10 mouse cellular contexts compared by ENCODE assay signal in the genomic region with DNA sequence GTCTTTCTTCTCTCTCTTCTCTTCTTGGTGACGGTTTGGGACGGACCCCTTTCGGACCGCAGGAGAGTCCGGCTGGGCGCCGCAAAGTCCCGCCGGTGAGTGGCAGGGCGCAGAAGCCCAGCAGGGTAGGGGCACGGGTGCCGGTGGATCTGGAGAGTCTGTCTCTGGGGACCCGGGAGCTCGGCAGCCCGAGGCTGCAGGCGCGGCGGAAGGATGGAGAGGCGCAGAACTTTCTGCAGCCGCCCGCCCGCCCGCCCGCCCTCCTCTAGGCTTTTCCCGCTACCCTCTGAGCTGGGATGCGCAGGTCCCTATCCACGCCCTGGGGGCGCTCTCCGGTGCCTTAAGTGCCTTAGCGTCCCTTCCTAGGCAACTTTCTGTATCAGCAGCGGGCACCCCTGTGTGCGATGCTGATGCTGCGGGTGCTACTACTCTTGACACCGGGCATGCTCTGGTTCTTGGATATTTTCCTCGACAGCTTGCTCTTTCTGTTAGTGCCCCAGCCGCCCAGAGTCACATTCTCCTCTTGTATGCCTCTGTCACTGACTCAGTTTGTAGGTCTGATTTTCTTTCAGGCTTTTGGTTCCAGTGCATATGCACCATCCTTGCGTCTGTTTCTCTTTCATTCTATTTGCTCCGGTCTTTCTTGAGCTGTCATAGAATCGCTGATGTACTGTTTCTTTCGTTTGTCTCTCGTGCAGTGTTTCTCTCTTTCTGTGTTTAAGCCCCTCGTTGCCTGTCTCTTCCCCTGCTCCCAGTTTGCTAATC. TPM values are rescaled to one million over a fixed set of nuclear protein-coding genes. Genes with fewer than 3 reads are reported as not detected.
DNase-seq lines count a peak whose midpoint lies in the region; ATAC-seq and TF ChIP-seq lines count a peak whose summit lies in the region.
"Had no signal": no experiment of that assay in that cellular context is flagged by ENCODE, and none has a peak within 500 bp of the region (broad histone marks: within the 10 kb centered on the region; RNA-seq: fewer than 3 reads in every experiment).

No protein-coding gene starts in this region.

- peak overlapping the region; percentile 93 for H3K4me2 ChIP-seq in kidney, embryonic 15.5 days
- H3K4me2 ChIP-seq in hindbrain, embryonic 14.5 days (replicated peaks): peak overlapping the region; percentile 90
- H3K4me2 ChIP-seq in limb, embryonic 12.5 days: peak overlapping the region; percentile 94

- DNase-seq in kidney, postnatal 10 days: no peak
- DNase-seq in hindbrain, embryonic 14.5 days (ENCODE audit: low spot score): peak; percentile 55
- peak; percentile 59 for DNase-seq in right cerebral cortex, postnatal 25 days
- no peak for DNase-seq in ovary, adult 18-20 months (ENCODE audit: low spot score)
- DNase-seq in thymus, adult 2 months: no peak

- H3K27ac ChIP-seq in kidney, embryonic 15.5 days: no peak overlapping the region
- H3K27ac ChIP-seq in cortical plate, adult 2 months (ENCODE audit: insufficient read depth, low read length): peak overlapping the region; percentile 94
- H3K27ac ChIP-seq in hindbrain, embryonic 14.5 days: peak overlapping the region; percentile 84
- no peak overlapping the region for H3K27ac ChIP-seq in limb, embryonic 12.5 days
- H3K27ac ChIP-seq in thymus, adult 2 months (ENCODE audit: control insufficient read depth, insufficient read depth, low read length): no peak overlapping the region
- H3K27ac ChIP-seq: macrophage had no signal

- ATAC-seq in kidney, embryonic 15.5 days (replicated peaks; ENCODE audit: low FRiP score): peak; percentile 47
- ATAC-seq in hindbrain, embryonic 14.5 days (ENCODE audit: low FRiP score): peak; percentile 46
- peak; percentile 29; the same call in 1 of the 2 replicates for ATAC-seq in limb, embryonic 12.5 days (ENCODE audit: insufficient number of reproducible peaks, insufficient read depth, low FRiP score, low TSS enrichment, low read depth)
- ATAC-seq: Patski had no signal

- TF ChIP-seq CTCF in cortical plate, adult 2 months (IDR thresholded peaks at IDR 0.05; ENCODE audit: extremely low read depth, insufficient read depth, low read length): peak; percentile 27
- TF ChIP-seq CTCF in thymus, adult 2 months (IDR thresholded peaks at IDR 0.05; ENCODE audit: borderline replicate concordance, control insufficient read depth, extremely low read depth, insufficient read depth, low read length, poor library complexity): no peak

- H3K27me3 ChIP-seq in kidney, embryonic 15.5 days: peaks cover 51% of the 10 kb centered on the region
- H3K27me3 ChIP-seq in hindbrain, embryonic 14.5 days (ENCODE audit: control insufficient read depth, insufficient read depth, low read length): no peaks in the 10 kb centered on the region
- peaks cover 44% of the 10 kb centered on the region for H3K27me3 ChIP-seq in limb, embryonic 12.5 days
- H3K27me3 ChIP-seq in thymus, adult 2 months (ENCODE audit: control insufficient read depth, insufficient read depth, low read length): no peaks in the 10 kb centered on the region
- H3K27me3 ChIP-seq: Patski had no signal

- no peaks in the 10 kb centered on the region for H3K36me3 ChIP-seq in kidney, embryonic 15.5 days
- H3K36me3 ChIP-seq in hindbrain, embryonic 14.5 days (replicated peaks; ENCODE audit: control insufficient read depth, insufficient read depth): no peaks in the 10 kb centered on the region
- no peaks in the 10 kb centered on the region for H3K36me3 ChIP-seq in limb, embryonic 12.5 days
- no peaks in the 10 kb centered on the region for H3K36me3 ChIP-seq in thymus, adult 2 months (ENCODE audit: control insufficient read depth, insufficient read depth, low read length)

- H3K4me3 ChIP-seq in kidney, embryonic 15.5 days (replicated peaks): peak overlapping the region; percentile 53
- H3K4me3 ChIP-seq in cortical plate, adult 2 months (ENCODE audit: insufficient read depth, low read length): peak overlapping the region; percentile 95
- H3K4me3 ChIP-seq in hindbrain, embryonic 14.5 days (replicated peaks; ENCODE audit: low read length): peak overlapping the region; percentile 73
- peak overlapping the region; percentile 56 for H3K4me3 ChIP-seq in limb, embryonic 12.5 days (replicated peaks)
- H3K4me3 ChIP-seq in thymus, adult 2 months (ENCODE audit: control insufficient read depth, insufficient read depth, low read length): no peak overlapping the region

- 2% methylated on average over 32 of the region's 42 CpGs for WGBS in kidney, embryonic 15.5 days
- 1% methylated on average over 34 of the region's 42 CpGs for WGBS in hindbrain, embryonic 14.5 days
- WGBS in limb, embryonic 12.5 days: 2% methylated on average over 39 of the region's 42 CpGs
- 8% methylated on average over 41 of the region's 42 CpGs for WGBS in thymus, adult 2 months

- no peaks in the 10 kb centered on the region for H3K9me3 ChIP-seq in kidney, embryonic 15.5 days (replicated peaks)
- no peaks in the 10 kb centered on the region for H3K9me3 ChIP-seq in hindbrain, embryonic 14.5 days (ENCODE audit: control insufficient read depth, low read length)
- no peaks in the 10 kb centered on the region for H3K9me3 ChIP-seq in limb, embryonic 12.5 days

- no peak overlapping the region for H3K9ac ChIP-seq in kidney, embryonic 15.5 days
- peak overlapping the region; percentile 73 for H3K9ac ChIP-seq in hindbrain, embryonic 14.5 days
- 0 out of 2 replicates have a peak overlapping the region, but pooled peaks have one; percentile 52 for H3K9ac ChIP-seq in limb, embryonic 12.5 days (replicated peaks)

- peaks cover 18% of the 10 kb centered on the region for H3K4me1 ChIP-seq in kidney, embryonic 15.5 days
- no peaks in the 10 kb centered on the region for H3K4me1 ChIP-seq in cortical plate, adult 2 months (ENCODE audit: control insufficient read depth, insufficient read depth, low read length)
- H3K4me1 ChIP-seq in hindbrain, embryonic 14.5 days (replicated peaks; ENCODE audit: control insufficient read depth, insufficient read depth, low read length): no peaks in the 10 kb centered on the region
- H3K4me1 ChIP-seq in limb, embryonic 12.5 days (replicated peaks): peaks cover 15% of the 10 kb centered on the region
- H3K4me1 ChIP-seq in thymus, adult 2 months (replicated peaks; ENCODE audit: control insufficient read depth, insufficient read depth, low read length): no peaks in the 10 kb centered on the region

- TF ChIP-seq POLR2A in cortical plate, adult 2 months (IDR thresholded peaks at IDR 0.05; ENCODE audit: extremely low read depth, insufficient read depth, low read length): no peak
- no peak for TF ChIP-seq POLR2A in thymus, adult 2 months (IDR thresholded peaks at IDR 0.05; ENCODE audit: control insufficient read depth, extremely low read depth, insufficient read depth, low read length, poor library complexity)

RNA-seq across cellular contexts. Expression of gene Galnt13, which starts 0.8 kb away (rescaled TPM):
- polyA plus RNA-seq in kidney, embryonic 15.5 days (2015; fragmentation: Nextera tagmentation; extraction: Ambion mirVana): 0.06 and 0.23 TPM in 2 replicates
- polyA plus RNA-seq in cortical plate, adult 2 months (2012; rRNA removed): 7.2 and 9.4 TPM in 2 replicates
- 11.9 and 13.6 TPM in 2 replicates for polyA plus RNA-seq in hindbrain, embryonic 14.5 days (2014; fragmentation: Nextera tagmentation; extraction: Ambion mirVana)
- polyA plus RNA-seq in limb, embryonic 12.5 days (2016; fragmentation: Nextera tagmentation; extraction: Ambion mirVana): 0.93 and 1.2 TPM in 2 replicates
- polyA plus RNA-seq in thymus, adult 2 months (2012; rRNA removed): not detected in 2 replicates
- polyA plus RNA-seq: macrophage, Patski had no signal

Comparison
In these comparisons a context has a peak if more than half of its experiments do, and no peak if none do; other contexts are left out.
1. H3K27ac ChIP-seq: peak in cortical plate, adult 2 months (single experiment) and hindbrain, embryonic 14.5 days (single experiment); none in kidney, embryonic 15.5 days (single experiment), limb, embryonic 12.5 days (single experiment) and thymus, adult 2 months (single experiment).
2. DNase-seq: peak in hindbrain, embryonic 14.5 days (single experiment) and right cerebral cortex, postnatal 25 days (single experiment); none in kidney, postnatal 10 days (single experiment), ovary, adult 18-20 months (single experiment) and thymus, adult 2 months (single experiment).
3. Peak in every context shown above with its lines, with median percentiles within 50 percentile points of each other: ATAC-seq and H3K4me2 ChIP-seq.